Mouse (Mus musculus) stomach, embryonic 16.5 days (tissue): ENCODE data around the gene Btbd2. TPM values are rescaled to one million over a fixed set of nuclear protein-coding genes. Genes with fewer than 3 reads are reported as not detected.

Experiments used
- ATAC-seq: fragments of 200-750 bp; cut with Nextera tagmentation; 2 replicates; pipeline ENCODE4 v1.8.0; 2017; ENCODE audit warnings: moderate number of reproducible peaks, moderate TSS enrichment; ENCODE audit not compliant: insufficient read depth, low FRiP score
- H3K27ac ChIP-seq: fragments of 300-500 bp; sonication (generic); 2 replicates; pipeline ENCODE4 v1.5.1; 2014; ENCODE audit warnings: low read length
- H3K27me3 ChIP-seq: fragments of 300-500 bp; sonication (generic); 2 replicates; pipeline ENCODE4 v1.6.1; 2014; ENCODE audit warnings: low read length, control low read depth, mixed read lengths; ENCODE audit not compliant: control insufficient read depth, insufficient read depth
- H3K36me3 ChIP-seq: fragments of 300-500 bp; sonication (generic); 2 replicates; pipeline ENCODE4 v1.6.1; 2014; ENCODE audit warnings: low read length; ENCODE audit not compliant: control insufficient read depth, insufficient read depth
- H3K4me1 ChIP-seq: fragments of 300-500 bp; sonication (generic); 2 replicates; pipeline ENCODE4 v1.6.1; 2014; ENCODE audit warnings: low read length, control low read depth, mixed read lengths; ENCODE audit not compliant: control insufficient read depth, insufficient read depth
- H3K4me2 ChIP-seq: fragments of 300-500 bp; sonication (generic); 2 replicates; pipeline ENCODE4 v1.6.1; 2014; ENCODE audit warnings: low read depth, low read length, mixed read lengths
- H3K4me3 ChIP-seq: fragments of 300-500 bp; sonication (generic); replicated peaks from 2 replicates; pipeline ENCODE4 v1.5.1; 2014; ENCODE audit warnings: mild to moderate bottlenecking, low read length
- H3K9ac ChIP-seq: fragments of 300-500 bp; sonication (generic); 2 replicates; pipeline ENCODE4 v1.6.1; 2014; ENCODE audit warnings: low read length
- H3K9me3 ChIP-seq: fragments of 300-500 bp; sonication (generic); replicated peaks from 2 replicates; pipeline ENCODE4 v1.6.1; 2016; ENCODE audit warnings: low read length, control low read depth; ENCODE audit not compliant: control insufficient read depth
- WGBS: fragments of 180-500 bp; shearing (Covaris S2); extraction: QIAGEN DNeasy Blood & Tissue Kit; methylation state at CpG from one replicate; pipeline ENCODE4 v1.1.7; 2014; 5-methylcytosine and 5-hydroxymethylcytosine counted together
- polyA plus RNA-seq: library from polyadenylated mRNA; unstranded; fragments of >200 nt; fragmentation: Nextera tagmentation; extraction: Ambion mirVana; gene quantifications from 2 replicates; pipeline ENCODE4 v1.2.1, GENCODE M21; 2015

Gene Btbd2
- polyA plus RNA-seq, 1 experiment from 2014 or later = 12.7 TPM

GRCm38 (mm10) chr10:80680260-80680696 lies 23.4 kb upstream of the Btbd2 start:
- no peaks in the 10 kb centered on the region for H3K9me3 ChIP-seq
- no peaks in the 10 kb centered on the region for H3K27me3 ChIP-seq
- peaks cover 5% of the 10 kb centered on the region; the same call in 1 of the 2 replicates for H3K36me3 ChIP-seq
- H3K4me2 ChIP-seq = no peak overlapping the region
- WGBS = 84% methylated on average over 2 of the region's 2 CpGs
- H3K27ac ChIP-seq = peak overlapping the region; percentile 100
- H3K9ac ChIP-seq = no peak overlapping the region
- no peak overlapping the region for H3K4me3 ChIP-seq
- H3K4me1 ChIP-seq = peaks cover 32% of the 10 kb centered on the region
- ATAC-seq = no peak

- H3K4me3 ChIP-seq = no peak overlapping the region
- peak overlapping the region; percentile 100 for H3K27ac ChIP-seq
- H3K27me3 ChIP-seq = no peaks in the 10 kb centered on the region
Measured at GRCm38 (mm10) chr10:80679556-80680259, 22.8 kb upstream of the Btbd2 start.

GRCm38 (mm10) chr10:80678601-80679377 lies 21.9 kb upstream of the Btbd2 start:
- Histone ChIP-seq H3K4me1 (peaks cover 42% of the 10 kb centered on the region), H3K4me3 (no peak overlapping the region), H3K4me2 (peak overlapping the region; percentile 90; the same call in 1 of the 2 replicates), H3K9ac (peak overlapping the region; percentile 62; the same call in 1 of the 2 replicates), H3K27me3 (no peaks in the 10 kb centered on the region), H3K36me3 (no peaks in the 10 kb centered on the region), H3K27ac (peak overlapping the region; percentile 100), H3K9me3 (no peaks in the 10 kb centered on the region)
- WGBS = 55% methylated on average over 7 of the region's 10 CpGs
- no peak for ATAC-seq

More at GRCm38 (mm10) chr10:80679556-80680259, 22.8 kb upstream of the Btbd2 start:
- Histone ChIP-seq H3K9me3 (no peaks in the 10 kb centered on the region), H3K9ac (peak overlapping the region; percentile 1; the same call in 1 of the 2 replicates), H3K36me3 (no peaks in the 10 kb centered on the region), H3K4me1 (peaks cover 33% of the 10 kb centered on the region), H3K4me2 (no peak overlapping the region)
- WGBS = 63% methylated on average over 9 of the region's 9 CpGs
- no peak for ATAC-seq

- Histone ChIP-seq H3K27ac (peak within 1 kb of the TSS; percentile 100), H3K9me3 (no peaks in the 10 kb centered on the region), H3K9ac (peak within 1 kb of the TSS; percentile 77), H3K27me3 (no peaks in the 10 kb centered on the region), H3K4me1 (peaks cover 50% of the 10 kb centered on the region), H3K36me3 (no peaks in the 10 kb centered on the region), H3K4me3 (peak within 1 kb of the TSS; percentile 98), H3K4me2 (peak within 1 kb of the TSS; percentile 90)
- ATAC-seq = peak; percentile 66
- 6% methylated on average over 8 of the region's 8 CpGs for WGBS
Measured at GRCm38 (mm10) chr10:80677942-80678436, 21.1 kb upstream of the Btbd2 start, which contains the start of gene Mknk2. Gene Mknk2 (minus strand): TSS chr10:80678112.

DNA sequence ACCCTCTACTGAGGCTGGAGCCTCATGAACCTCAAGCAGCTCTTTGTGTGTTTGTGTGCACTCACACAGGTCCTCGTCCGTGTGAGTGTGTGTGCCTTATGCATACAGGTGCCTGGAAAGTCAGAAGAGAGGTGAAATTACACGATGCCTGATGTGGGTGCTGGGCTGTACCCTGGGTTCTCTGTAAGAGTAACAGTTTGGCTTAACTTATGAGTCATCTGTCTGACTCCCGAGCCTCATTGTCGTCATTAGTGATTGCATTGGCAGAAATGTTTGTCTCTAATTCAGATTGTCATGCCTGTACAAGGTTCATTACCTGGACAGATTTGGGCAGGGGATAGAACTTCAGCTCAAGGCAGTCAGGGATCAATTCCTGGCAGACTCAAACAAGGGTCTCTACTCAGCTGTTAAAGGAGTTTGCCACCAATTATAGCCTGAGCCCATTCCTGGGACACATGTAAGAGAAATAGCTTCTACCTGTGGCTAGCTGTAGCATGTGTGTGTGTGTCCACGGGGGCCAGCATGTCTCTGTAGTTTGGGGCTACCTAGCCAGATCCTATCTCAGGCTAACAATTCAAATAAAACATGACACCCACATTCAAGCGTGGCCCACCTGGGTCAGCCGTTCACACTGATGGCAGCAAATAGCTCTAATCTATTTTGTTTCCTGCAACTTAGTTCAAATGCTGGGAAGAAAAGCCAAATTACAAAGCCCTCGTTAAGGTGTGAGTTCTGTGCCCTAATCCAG lies 20.4 kb upstream of the Btbd2 start:
- H3K36me3 ChIP-seq = no peaks in the 10 kb centered on the region
- peak overlapping the region; percentile 100 for H3K27ac ChIP-seq
- H3K27me3 ChIP-seq = no peaks in the 10 kb centered on the region
- H3K4me3 ChIP-seq = peak overlapping the region; percentile 98
- peak overlapping the region; percentile 77 for H3K9ac ChIP-seq
- H3K4me1 ChIP-seq = peaks cover 57% of the 10 kb centered on the region
- H3K9me3 ChIP-seq = no peaks in the 10 kb centered on the region
- peak overlapping the region; percentile 90 for H3K4me2 ChIP-seq
- WGBS = 22% methylated on average over 9 of the region's 9 CpGs
- ATAC-seq = no peak

DNA sequence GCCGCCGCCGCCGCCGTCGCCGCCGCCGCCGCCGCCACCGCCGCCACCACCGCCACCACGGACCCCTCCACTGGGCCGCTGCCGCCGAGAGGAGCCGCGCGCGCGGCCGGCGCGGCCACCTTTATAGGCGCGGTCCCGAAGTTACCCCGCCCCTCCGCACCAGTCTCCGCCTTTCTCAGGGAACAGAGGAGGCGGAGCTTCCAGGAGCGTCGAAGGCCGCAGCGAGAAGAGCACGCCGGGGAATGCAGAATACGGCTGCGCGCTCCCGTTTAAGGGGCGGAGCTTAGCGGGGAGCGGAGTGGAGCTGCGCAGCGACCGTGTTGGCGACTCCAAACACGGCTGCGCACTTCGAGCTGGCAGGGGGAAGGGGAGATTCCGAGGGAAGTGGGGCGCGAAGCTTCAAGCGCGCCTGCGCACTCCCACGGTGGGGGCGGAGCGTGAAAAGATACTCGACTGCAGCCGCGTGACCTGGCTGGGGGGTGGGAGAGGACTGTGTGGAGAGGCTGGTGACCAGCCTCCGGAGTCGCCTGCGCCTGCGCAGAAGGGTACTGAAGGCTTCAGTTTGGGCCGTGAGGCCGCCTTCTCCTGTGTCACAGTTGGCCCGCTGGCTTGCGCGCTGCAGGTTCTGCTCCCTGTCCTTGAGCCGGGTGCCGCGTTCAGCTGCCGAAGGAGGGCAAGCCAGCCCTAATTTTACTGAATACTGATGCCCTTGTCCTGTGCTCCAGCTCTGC lies 19.5 kb upstream of the Btbd2 start:
- H3K9me3 ChIP-seq = no peaks in the 10 kb centered on the region
- peak overlapping the region; percentile 100 for H3K27ac ChIP-seq
- WGBS = under 1% methylated on average over 74 of the region's 78 CpGs
- peak; percentile 93 for ATAC-seq
- H3K4me3 ChIP-seq = peak overlapping the region; percentile 98
- H3K9ac ChIP-seq = peak overlapping the region; percentile 98
- peaks cover 3% of the 10 kb centered on the region; the same call in 1 of the 2 replicates for H3K36me3 ChIP-seq
- H3K27me3 ChIP-seq = no peaks in the 10 kb centered on the region
- H3K4me1 ChIP-seq = peaks cover 58% of the 10 kb centered on the region
- peak overlapping the region; percentile 90 for H3K4me2 ChIP-seq

- WGBS = under 1% methylated on average over 29 of the region's 54 CpGs
- Histone ChIP-seq H3K9ac (peak overlapping the region; percentile 98), H3K4me3 (peak overlapping the region; percentile 98), H3K36me3 (peaks cover 9% of the 10 kb centered on the region), H3K27me3 (no peaks in the 10 kb centered on the region), H3K27ac (peak overlapping the region; percentile 84), H3K4me1 (peaks cover 58% of the 10 kb centered on the region), H3K9me3 (no peaks in the 10 kb centered on the region), H3K4me2 (peak overlapping the region; percentile 77)
- 0 out of 2 replicates have a peak, but pooled peaks have one; percentile 0 for ATAC-seq
Measured at GRCm38 (mm10) chr10:80675405-80676197, 18.7 kb upstream of the Btbd2 start.
